Mouse (Mus musculus): Measurements from ENCODE around the gene Mctp1.

Gene Mctp1

GRCm38 (mm10) chr13:76823083-76823482, 438.7 kb downstream of the Mctp1 start:
- no peak for DNase-seq (ENCODE audit: low read depth, low spot score)

- DNase-seq (ENCODE audit: low read depth, low spot score): no peak
Observed at GRCm38 (mm10) chr13:76824932-76825694, 440.8 kb downstream of the Mctp1 start.

DNA sequence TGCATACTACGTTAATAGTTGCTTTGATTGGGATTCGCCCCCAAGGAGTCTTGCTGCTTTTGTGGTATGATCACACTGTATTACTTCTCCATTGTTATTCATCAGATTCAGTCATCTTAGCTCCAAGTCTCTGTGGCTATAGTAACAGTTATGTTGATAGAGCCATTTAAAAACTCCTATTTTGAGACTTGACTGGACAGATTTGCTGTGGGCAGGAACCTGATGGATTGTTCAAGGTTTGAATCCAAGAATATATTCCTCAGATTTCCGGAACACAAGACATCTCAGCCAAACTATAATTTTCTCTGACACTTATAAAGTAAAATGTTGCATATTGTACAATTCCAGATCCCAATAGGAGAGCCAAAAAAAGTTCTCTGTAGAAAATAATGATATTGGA, 443.4 kb downstream of the Mctp1 start:
- DNase-seq (ENCODE audit: low read depth, low spot score): no peak

DNA sequence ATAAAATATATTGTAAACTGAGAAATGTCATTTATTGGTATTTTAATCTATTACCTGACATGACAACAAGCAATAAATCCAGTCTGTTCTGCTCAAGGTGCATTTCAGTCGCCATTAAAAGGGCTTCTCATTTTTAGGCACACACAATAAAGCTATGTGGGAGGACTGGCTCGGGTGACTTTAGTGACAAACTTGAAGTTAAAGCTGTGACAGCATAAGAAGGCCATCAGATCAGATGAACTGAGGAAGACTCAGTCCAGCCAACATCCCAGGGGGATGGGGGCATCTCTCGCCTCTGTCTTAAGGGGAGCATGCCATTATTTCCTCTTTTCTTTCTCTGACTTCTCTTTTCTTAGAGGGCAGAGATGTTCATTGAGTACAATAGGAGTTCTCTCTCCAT, 453.7 kb downstream of the Mctp1 start:
- no peak for DNase-seq (ENCODE audit: low read depth, low spot score)

GRCm38 (mm10) chr13:76840712-76841111, 456.4 kb downstream of the Mctp1 start:
- DNase-seq (ENCODE audit: low read depth, low spot score): no peak

DNA sequence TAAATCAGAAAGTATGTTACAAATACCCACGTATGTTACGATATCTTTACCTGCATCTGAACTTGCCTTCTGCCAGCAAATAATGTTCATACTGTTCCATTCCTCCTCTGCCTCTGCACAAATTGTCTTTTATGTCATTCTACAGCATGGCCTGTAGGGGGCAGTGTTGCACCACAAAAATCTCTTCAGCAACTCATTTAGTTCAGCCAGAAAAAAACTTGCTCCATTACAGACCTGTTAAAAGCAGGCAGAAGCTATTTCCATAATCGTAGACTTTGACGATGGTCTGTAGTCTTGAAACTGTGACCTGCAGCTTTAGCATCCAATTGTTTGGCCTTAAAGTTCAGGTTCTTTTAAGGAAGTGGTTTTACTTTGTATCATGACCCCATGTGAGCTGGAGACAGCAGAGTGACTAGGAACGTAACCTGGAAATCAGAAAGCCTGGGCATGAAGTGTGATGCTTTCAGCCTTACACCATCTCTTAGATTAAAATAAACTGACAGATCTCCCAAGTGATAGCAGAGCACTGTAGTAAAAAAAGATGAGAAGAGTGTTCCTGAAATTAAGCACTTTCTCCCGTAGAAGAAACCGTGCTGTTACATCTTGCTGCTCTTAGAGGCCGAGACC, 460.4 kb downstream of the Mctp1 start:
- DNase-seq (ENCODE audit: low read depth, low spot score): peak; percentile 25

DNA sequence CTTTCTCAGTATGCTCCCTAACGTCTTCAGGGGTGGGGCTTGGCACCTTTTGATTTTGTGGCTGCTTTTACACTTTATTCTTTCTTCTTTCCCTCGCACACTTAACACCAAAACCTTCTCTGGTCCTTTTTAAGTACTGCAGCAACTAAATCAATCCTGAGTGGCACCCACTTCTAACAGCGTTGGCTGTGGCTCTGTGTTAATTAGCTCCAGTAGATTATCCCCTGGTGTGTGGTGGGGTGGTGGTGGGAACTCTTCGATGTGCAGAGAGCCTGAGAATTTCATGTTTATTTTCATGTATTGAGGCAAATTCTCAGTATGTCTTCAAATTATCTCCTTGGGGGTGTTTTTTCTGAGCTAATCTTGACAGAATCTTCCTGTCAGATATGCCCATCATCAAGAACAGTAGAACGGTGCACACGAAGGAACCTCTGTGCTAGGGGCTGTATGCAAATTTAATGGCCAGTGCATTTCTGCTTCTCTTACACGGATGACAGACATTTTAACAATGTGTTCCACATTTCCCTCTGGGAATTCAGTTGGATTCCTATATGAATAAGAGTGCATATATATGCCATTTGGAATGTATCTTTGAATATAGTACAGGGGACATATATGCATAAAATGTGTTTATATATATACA, 466.2 kb downstream of the Mctp1 start:
- no peak for DNase-seq (ENCODE audit: low read depth, low spot score)

DNA sequence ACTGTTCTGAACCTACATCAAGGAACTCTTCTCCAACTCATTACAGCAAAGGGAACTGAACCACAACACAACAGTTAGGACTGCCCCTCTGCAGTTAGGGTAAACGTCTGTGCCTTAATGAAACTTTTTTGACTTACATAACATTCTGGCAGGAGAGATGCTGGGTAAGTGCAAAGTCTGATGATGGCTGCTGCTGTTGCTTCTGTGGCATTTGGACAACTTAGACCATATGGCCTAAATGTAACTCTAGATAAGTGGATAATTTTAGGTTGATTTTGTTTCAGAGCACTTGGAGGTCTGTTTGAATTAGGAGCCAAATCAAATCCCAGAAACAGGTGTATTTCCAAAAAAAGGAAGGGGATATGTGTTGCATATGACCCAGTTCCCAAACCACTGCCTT, 470.0 kb downstream of the Mctp1 start:
- no peak for DNase-seq (ENCODE audit: low read depth, low spot score)

GRCm38 (mm10) chr13:76855021-76855420, 470.7 kb downstream of the Mctp1 start:
- DNase-seq (ENCODE audit: low read depth, low spot score): no peak

DNA sequence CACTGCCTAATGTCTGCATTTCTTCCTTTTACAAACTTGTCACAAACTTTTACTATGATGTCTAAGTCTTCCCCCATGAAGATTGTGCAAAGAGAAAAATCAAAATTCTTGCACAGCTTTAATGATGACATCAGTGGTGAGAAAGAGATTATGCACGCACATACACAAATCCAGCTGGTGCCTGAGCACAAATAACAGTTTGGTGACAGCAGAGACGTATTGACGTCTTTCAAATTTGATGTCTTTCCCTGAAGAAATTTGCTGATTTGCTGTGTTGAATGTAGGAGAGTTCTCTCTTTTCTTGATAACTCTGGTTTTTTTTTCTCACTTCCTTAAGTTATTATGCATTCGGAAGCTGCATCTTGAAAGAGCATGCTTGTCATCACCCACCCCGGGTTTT, 472.7 kb downstream of the Mctp1 start:
- no peak for DNase-seq (ENCODE audit: low read depth, low spot score)

GRCm38 (mm10) chr13:76858078-76858482, 473.7 kb downstream of the Mctp1 start:
- no peak for DNase-seq (ENCODE audit: low read depth, low spot score)

- DNase-seq (ENCODE audit: low read depth, low spot score): no peak
Observed at GRCm38 (mm10) chr13:76870291-76870690, 486.0 kb downstream of the Mctp1 start.

DNA sequence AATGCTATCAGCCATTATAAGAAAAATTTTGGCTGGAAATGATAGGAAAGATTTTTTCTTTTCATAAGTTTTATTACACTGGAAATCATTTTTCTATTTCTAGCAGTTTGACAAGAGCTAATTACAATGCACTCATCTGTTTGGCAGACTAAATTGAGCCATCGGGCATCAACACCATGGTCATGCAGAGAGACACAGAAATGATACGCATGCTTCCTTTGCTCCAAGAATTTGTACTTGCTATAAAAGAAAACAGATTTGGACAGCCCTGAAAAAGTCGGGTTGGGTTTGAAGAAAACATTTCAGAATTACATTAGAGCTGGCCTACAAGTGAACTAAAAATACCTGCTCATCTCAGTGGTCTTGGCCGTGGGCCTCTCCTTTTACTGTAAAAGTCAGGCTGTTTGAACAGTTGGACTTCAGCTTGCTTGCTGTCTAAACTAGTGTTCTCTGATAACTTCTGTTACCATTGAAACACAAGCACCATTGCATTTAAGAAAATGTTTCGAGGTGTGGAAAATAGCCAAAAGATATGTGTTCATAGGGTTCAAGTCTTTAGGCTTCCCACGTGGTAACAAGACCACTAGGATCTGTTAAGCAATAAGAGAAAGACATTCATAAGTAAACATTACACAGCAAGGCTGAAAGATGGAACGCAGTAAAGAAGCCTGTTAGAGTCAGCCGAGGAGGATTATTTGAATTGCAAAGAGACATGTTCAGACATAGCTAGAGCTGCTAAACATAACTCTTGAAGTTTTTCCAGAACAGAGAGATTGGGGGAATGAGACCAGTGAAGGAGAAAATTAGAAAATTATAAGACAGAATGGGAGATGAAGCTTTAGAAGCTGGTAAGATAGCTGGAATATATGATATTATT, 493.8 kb downstream of the Mctp1 start:
- DNase-seq (ENCODE audit: low read depth, low spot score): no peak

GRCm38 (mm10) chr13:76879008-76879407, 494.7 kb downstream of the Mctp1 start:
- no peak for DNase-seq (ENCODE audit: low read depth, low spot score)

- DNase-seq (ENCODE audit: low read depth, low spot score): no peak
Observed at GRCm38 (mm10) chr13:76884517-76885092, 500.3 kb downstream of the Mctp1 start.

- no peak for DNase-seq (ENCODE audit: low read depth, low spot score)
Observed at GRCm38 (mm10) chr13:76892987-76893386, 508.7 kb downstream of the Mctp1 start.

DNA sequence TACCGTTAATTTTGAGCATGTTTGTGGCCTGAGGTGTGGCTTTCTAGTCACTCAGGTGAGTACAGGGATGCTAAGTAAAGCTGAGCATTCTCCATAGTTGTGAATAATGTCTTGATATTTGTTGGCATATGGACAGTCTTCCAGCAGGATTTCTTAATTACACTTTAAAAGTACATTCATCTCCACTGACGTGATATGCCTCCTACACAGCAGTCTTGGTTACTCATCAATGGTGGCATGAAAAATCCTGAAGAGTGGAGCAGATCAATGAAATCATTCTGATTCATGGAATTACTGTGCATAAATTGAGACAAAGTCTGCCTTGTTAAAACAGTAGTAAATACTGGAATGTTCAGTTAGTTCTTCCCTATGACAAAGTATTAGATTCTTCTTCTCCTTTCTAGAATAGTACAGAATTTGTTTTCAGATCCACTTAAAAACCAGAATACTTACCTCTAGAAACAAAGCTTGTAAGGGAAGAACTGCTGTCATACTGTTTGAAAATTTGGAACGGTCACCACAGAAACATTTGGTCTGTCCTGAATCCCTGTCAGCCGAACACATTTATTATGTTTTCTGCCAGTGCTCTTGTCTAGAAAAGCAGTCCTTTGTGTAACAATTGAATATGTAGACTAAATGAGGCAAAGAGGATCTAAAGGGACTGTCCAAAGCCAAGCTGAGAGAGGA, 511.6 kb downstream of the Mctp1 start:
- no peak for DNase-seq (ENCODE audit: low read depth, low spot score)

DNA sequence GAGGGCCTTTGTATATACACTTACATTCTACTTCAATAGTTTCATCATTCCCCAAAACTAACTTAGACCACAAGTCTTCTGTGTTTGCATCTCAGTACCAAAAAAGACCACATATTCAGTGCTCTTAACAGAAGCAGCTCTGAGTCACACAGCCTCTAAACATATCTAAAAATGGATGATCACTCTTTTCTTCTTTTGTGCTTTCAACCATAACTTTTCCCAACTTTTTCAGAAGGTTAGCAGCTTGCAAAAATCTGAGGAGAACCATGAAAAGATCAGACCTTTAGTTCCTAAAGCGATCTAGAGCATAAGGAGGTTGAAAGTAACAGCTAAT, 512.1 kb downstream of the Mctp1 start:
- no peak for DNase-seq (ENCODE audit: low read depth, low spot score)

GRCm38 (mm10) chr13:76918321-76918720, 534.0 kb downstream of the Mctp1 start:
- DNase-seq (ENCODE audit: low read depth, low spot score): no peak

GRCm38 (mm10) chr13:76926851-76927250, 542.5 kb downstream of the Mctp1 start:
- DNase-seq (ENCODE audit: low read depth, low spot score): no peak

DNA sequence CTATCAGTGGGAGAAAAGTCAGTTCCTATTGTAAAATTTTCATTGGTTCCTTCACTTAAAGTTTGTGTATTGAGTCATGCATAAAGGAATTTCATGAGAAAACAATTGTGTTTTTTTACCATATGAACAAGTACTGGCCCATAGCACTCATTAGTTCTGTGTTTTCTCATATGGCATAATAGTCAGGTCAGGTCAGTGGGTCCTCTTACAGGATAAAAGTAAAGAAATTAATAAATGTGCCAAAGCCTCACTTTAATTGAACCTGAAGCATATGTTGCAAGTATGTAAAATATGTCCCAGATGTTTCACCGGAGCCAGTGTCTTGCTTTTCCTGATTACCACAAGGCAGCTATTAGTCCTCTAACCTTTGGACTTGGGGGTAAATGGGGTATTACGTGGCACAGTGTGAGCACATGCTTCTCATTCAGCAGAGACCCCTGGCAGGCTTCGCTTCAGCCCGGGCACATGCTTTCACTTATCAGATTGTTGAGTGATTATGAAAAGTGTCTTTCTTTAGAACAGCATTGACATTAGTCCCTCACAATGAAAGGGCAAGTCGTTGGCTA, 543.6 kb downstream of the Mctp1 start:
- no peak for DNase-seq (ENCODE audit: low read depth, low spot score)

Measured in skeletal muscle tissue, adult 2 months (tissue).